Mouse (Mus musculus) CD8-positive naive resting alpha-beta T cell, adult 2 months (primary cell): ENCODE results near the gene Atxn1.

Experiments
- DNase-seq, 2 experiments: peaks; one replicate each; pipeline ENCODE4 v3.0.0; 2022; ENCODE audit warnings: low read depth in 2 of 2, low spot score in 2 of 2

Gene Atxn1

GRCm38 (mm10) chr13:45685575-45686308 lies 279.1 kb downstream of the Atxn1 start:
- no peak for DNase-seq

- no peak for DNase-seq
Observed at GRCm38 (mm10) chr13:45684891-45685311, 279.9 kb downstream of the Atxn1 start.

GRCm38 (mm10) chr13:45683991-45684390 lies 280.8 kb downstream of the Atxn1 start:
- no peak for DNase-seq

GRCm38 (mm10) chr13:45681196-45681595 lies 283.6 kb downstream of the Atxn1 start:
- DNase-seq = no peak

GRCm38 (mm10) chr13:45680651-45681050 lies 284.2 kb downstream of the Atxn1 start:
- DNase-seq = no peak

GRCm38 (mm10) chr13:45679096-45679495 lies 285.7 kb downstream of the Atxn1 start:
- no peak for DNase-seq

GRCm38 (mm10) chr13:45672628-45673027 lies 292.2 kb downstream of the Atxn1 start:
- DNase-seq = no peak

- DNase-seq = no peak
Observed at GRCm38 (mm10) chr13:45669969-45670368, 294.8 kb downstream of the Atxn1 start.

- DNase-seq = no peak
Observed at GRCm38 (mm10) chr13:45662852-45663251, 302.0 kb downstream of the Atxn1 start.

GRCm38 (mm10) chr13:45662216-45662615 lies 302.6 kb downstream of the Atxn1 start:
- no peak for DNase-seq

- no peak for DNase-seq
Observed at GRCm38 (mm10) chr13:45661283-45662185, 303.3 kb downstream of the Atxn1 start.

- no peak for DNase-seq
Observed at GRCm38 (mm10) chr13:45659813-45660212, 305.0 kb downstream of the Atxn1 start.

- DNase-seq = no peak
Observed at GRCm38 (mm10) chr13:45658343-45658742, 306.5 kb downstream of the Atxn1 start.

- DNase-seq = no peak
Observed at GRCm38 (mm10) chr13:45657176-45657575, 307.6 kb downstream of the Atxn1 start.

- DNase-seq = no peak
Observed at GRCm38 (mm10) chr13:45651652-45652241, 313.1 kb downstream of the Atxn1 start.

GRCm38 (mm10) chr13:45649197-45649812 lies 315.5 kb downstream of the Atxn1 start:
- DNase-seq = no peak

- DNase-seq = no peak
Observed at GRCm38 (mm10) chr13:45643780-45644395, 320.9 kb downstream of the Atxn1 start.

- DNase-seq = no peak
Observed at GRCm38 (mm10) chr13:45642913-45643312, 321.9 kb downstream of the Atxn1 start.

- DNase-seq = no peak
Observed at GRCm38 (mm10) chr13:45640431-45640830, 324.4 kb downstream of the Atxn1 start.

GRCm38 (mm10) chr13:45638281-45638680 lies 326.5 kb downstream of the Atxn1 start:
- no peak for DNase-seq

- no peak for DNase-seq
Observed at GRCm38 (mm10) chr13:45637324-45637723, 327.5 kb downstream of the Atxn1 start.
